Mouse (Mus musculus): ENCODE measurements around the gene Cd84.
"Not testable (repeated sequence)": the region's sequence is repeated elsewhere in the genome, so short reads cannot be mapped to it uniquely, and the experiment has no call there.

The Cd84 gene

GRCm38 (mm10) chr1:171839488-171839887 is at the start of gene Cd84:
Cd84 (plus strand) TSS chr1:171839697.
- no peak for DNase-seq (ENCODE audit: inconsistent ontology term)

GRCm38 (mm10) chr1:171791491-171791890 is 48.0 kb upstream of the Cd84 start:
- no peak for DNase-seq (ENCODE audit: inconsistent ontology term)

GRCm38 (mm10) chr1:171796185-171796584 is 43.3 kb upstream of the Cd84 start:
- DNase-seq (ENCODE audit: inconsistent ontology term): peak; percentile 1

GRCm38 (mm10) chr1:171797840-171798239 is 41.7 kb upstream of the Cd84 start:
- no peak for DNase-seq (ENCODE audit: inconsistent ontology term)

- no peak for DNase-seq (ENCODE audit: inconsistent ontology term)
Observed at GRCm38 (mm10) chr1:171799648-171800047, 39.8 kb upstream of the Cd84 start.

GRCm38 (mm10) chr1:171811048-171811447 is 28.4 kb upstream of the Cd84 start:
- not testable (repeated sequence) for DNase-seq (ENCODE audit: inconsistent ontology term)

- peak; percentile 30 for DNase-seq (ENCODE audit: inconsistent ontology term)
Observed at GRCm38 (mm10) chr1:171815545-171816439, 23.7 kb upstream of the Cd84 start.

GRCm38 (mm10) chr1:171816991-171817390 is 22.5 kb upstream of the Cd84 start:
- DNase-seq (ENCODE audit: inconsistent ontology term): no peak

- no peak for DNase-seq (ENCODE audit: inconsistent ontology term)
Observed at GRCm38 (mm10) chr1:171821331-171821730, 18.2 kb upstream of the Cd84 start.

GRCm38 (mm10) chr1:171825462-171825861 is 14.0 kb upstream of the Cd84 start:
- DNase-seq (ENCODE audit: inconsistent ontology term): peak; percentile 12

GRCm38 (mm10) chr1:171826164-171826563 is 13.3 kb upstream of the Cd84 start:
- DNase-seq (ENCODE audit: inconsistent ontology term): peak; percentile 54

- peak; percentile 62 for DNase-seq (ENCODE audit: inconsistent ontology term)
Observed at GRCm38 (mm10) chr1:171827674-171828073, 11.8 kb upstream of the Cd84 start.

GRCm38 (mm10) chr1:171840450-171841023 is 1.0 kb downstream of the Cd84 start:
- no peak for DNase-seq (ENCODE audit: inconsistent ontology term)

GRCm38 (mm10) chr1:171845035-171845754 is 5.7 kb downstream of the Cd84 start:
- DNase-seq (ENCODE audit: inconsistent ontology term): no peak

GRCm38 (mm10) chr1:171848201-171848600 is 8.7 kb downstream of the Cd84 start:
- no peak for DNase-seq (ENCODE audit: inconsistent ontology term)

- no peak for DNase-seq (ENCODE audit: inconsistent ontology term)
Observed at GRCm38 (mm10) chr1:171848757-171849156, 9.3 kb downstream of the Cd84 start.

- no peak for DNase-seq (ENCODE audit: inconsistent ontology term)
Observed at GRCm38 (mm10) chr1:171849454-171849853, 10.0 kb downstream of the Cd84 start.

GRCm38 (mm10) chr1:171865467-171865866 is 26.0 kb downstream of the Cd84 start:
- DNase-seq (ENCODE audit: inconsistent ontology term): no peak

- no peak for DNase-seq (ENCODE audit: inconsistent ontology term)
Observed at GRCm38 (mm10) chr1:171886989-171887388, 47.5 kb downstream of the Cd84 start.

GRCm38 (mm10) chr1:171895364-171895763 is 55.9 kb downstream of the Cd84 start, which contains the start of gene Gm10521:
Gm10521 (plus strand) TSS chr1:171895664.
- not testable (repeated sequence) for DNase-seq (ENCODE audit: inconsistent ontology term)

GRCm38 (mm10) chr1:171904011-171904410 is 64.5 kb downstream of the Cd84 start:
- DNase-seq (ENCODE audit: inconsistent ontology term): no peak

All from Muller cell, postnatal 12 days (primary cell).